Mouse (Mus musculus) spleen, adult 18-20 months (tissue): ENCODE results near the gene Ripor3.

ENCODE experiments used
- DNase-seq, 2 experiments: peaks; one replicate each; pipeline ENCODE4 v3.0.0; 2022; ENCODE audit warnings: mixed read lengths in 2 of 2

The Ripor3 gene

DNA sequence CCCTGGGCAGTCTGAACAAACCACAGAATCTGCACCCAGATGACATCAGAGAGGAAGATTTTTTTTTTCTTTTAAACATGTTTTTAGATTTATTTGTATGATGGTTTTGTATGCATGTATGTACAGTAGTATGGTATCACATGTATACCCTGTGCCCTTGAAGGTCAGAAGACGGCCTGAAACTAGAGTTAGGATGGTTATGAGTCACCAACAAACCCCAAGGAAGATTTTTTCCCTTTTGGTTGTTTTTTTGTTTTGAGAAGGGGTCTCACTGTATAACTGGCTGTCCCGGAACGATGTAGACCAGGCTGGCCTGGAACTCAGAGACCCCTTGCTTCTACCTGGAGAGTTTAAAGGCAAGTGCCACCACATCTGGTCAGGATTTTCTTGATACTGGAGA, 79.4 kb downstream of the Ripor3 start:
- no peak for DNase-seq
